Mouse (Mus musculus): ENCODE measurements around the gene Arhgef28.
"Not testable (repeated sequence)": the region's sequence is repeated elsewhere in the genome, so short reads cannot be mapped to it uniquely, and the experiment has no call there.

- not testable (repeated sequence) for TF ChIP-seq POLR2A (IDR thresholded peaks at IDR 0.05; ENCODE audit: low read depth, low read length); CTCF (IDR thresholded peaks at IDR 0.05; ENCODE audit: borderline replicate concordance, insufficient read depth, low read length)
These were observed 97.8 kb downstream of the Arhgef28 start for GRCm38 (mm10) chr13:98108481-98108880.
